Mouse (Mus musculus) stomach, postnatal 0 days (tissue): ENCODE data around the gene C1qa.

Source experiments
- CTCF ChIP-seq: IDR thresholded peaks from 2 replicates; pipeline ENCODE4 v1.5.1; 2016; ENCODE audit warnings: antibody characterized with exemption, low read depth, mild to moderate bottlenecking, moderate library complexity
- EP300 ChIP-seq: optimal IDR thresholded peaks from 2 replicates; pipeline ENCODE3; 2016; ENCODE audit warnings: antibody characterized with exemption

DNA sequence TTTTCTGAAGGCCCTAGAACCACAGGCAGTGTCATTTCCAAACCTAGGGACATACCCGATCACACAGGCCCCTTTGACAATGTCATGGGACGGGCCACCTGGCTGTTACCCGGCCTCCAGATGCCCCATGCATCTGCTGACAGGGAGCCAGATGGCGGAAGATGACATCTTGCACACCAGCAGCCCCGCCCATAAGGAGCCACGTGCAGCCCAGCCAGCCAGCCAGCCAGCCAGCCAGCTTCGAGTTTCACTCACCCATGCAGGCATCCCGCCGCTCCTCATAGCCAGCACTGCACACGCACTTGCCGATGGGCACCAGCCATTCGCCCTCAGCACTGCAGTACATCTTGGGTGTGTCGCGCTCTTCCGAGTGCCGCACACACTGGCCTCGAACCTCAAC lies 46.8 kb upstream of the C1qa start:
- TF ChIP-seq CTCF (no peak), EP300 (no peak)
